Mouse (Mus musculus): Measurements from ENCODE around the gene Mroh2a. TPM values are rescaled to one million over a fixed set of nuclear protein-coding genes. Genes with fewer than 3 reads are reported as not detected.

Mroh2a gene
- polyA plus RNA-seq, 1 experiment, result 0.42 TPM

GRCm38 (mm10) chr1:88200456-88200855, 26.3 kb upstream of the Mroh2a start, which contains the start of gene Ugt1a2:
Ugt1a2 (plus strand) TSS chr1:88200601.
- WGBS, result 90% methylated on average over 7 of the region's 7 CpGs
- TF ChIP-seq CTCF (IDR thresholded peaks at IDR 0.05; ENCODE audit: extremely low read depth, insufficient read depth, insufficient read length, insufficient replicate concordance) (no peak), POLR2A (IDR thresholded peaks at IDR 0.05; ENCODE audit: low read depth, low read length) (no peak)
- no peak for DNase-seq (ENCODE audit: low read depth in 1 of 2, low spot score in 2 of 2)

GRCm38 (mm10) chr1:88205294-88205922, 21.4 kb upstream of the Mroh2a start, which contains the start of gene Dnajb3:
Dnajb3 (minus strand) TSS chr1:88205782.
- no peak for TF ChIP-seq POLR2A (IDR thresholded peaks at IDR 0.05; ENCODE audit: low read depth, low read length)
- TF ChIP-seq CTCF (IDR thresholded peaks at IDR 0.05; ENCODE audit: extremely low read depth, insufficient read depth, insufficient read length, insufficient replicate concordance), result no peak
- DNase-seq (ENCODE audit: low read depth in 1 of 2, low spot score in 2 of 2), result peak; percentile 3 to 65
- peaks cover 3% of the 10 kb centered on the region; the same call in 1 of the 2 replicates for H3K4me1 ChIP-seq (ENCODE audit: control insufficient read depth, insufficient read depth, insufficient read length)
- H3K4me3 ChIP-seq (ENCODE audit: extremely low read depth, insufficient read depth, insufficient read length), result peak within 1 kb of the TSS; percentile 63
- H3K27me3 ChIP-seq (ENCODE audit: control insufficient read depth, insufficient read depth, low read length), result no peaks in the 10 kb centered on the region
- WGBS, result 22% methylated on average over 62 of the region's 62 CpGs
- H3K27ac ChIP-seq (ENCODE audit: insufficient read depth, low read length), result no peak within 1 kb of the TSS
- H3K36me3 ChIP-seq (ENCODE audit: control insufficient read depth, insufficient read depth, low read length), result no peaks in the 10 kb centered on the region

More at GRCm38 (mm10) chr1:88200456-88200855, 26.3 kb upstream of the Mroh2a start, which contains the start of gene Ugt1a2:
- Histone ChIP-seq H3K36me3 (ENCODE audit: control insufficient read depth, insufficient read depth, low read length) (no peaks in the 10 kb centered on the region), H3K27me3 (ENCODE audit: control insufficient read depth, insufficient read depth, low read length) (no peaks in the 10 kb centered on the region), H3K27ac (ENCODE audit: insufficient read depth, low read length) (no peak within 1 kb of the TSS), H3K4me1 (ENCODE audit: control insufficient read depth, insufficient read depth, insufficient read length) (peaks cover 3% of the 10 kb centered on the region; the same call in 1 of the 2 replicates), H3K4me3 (ENCODE audit: extremely low read depth, insufficient read depth, insufficient read length) (no peak within 1 kb of the TSS)

GRCm38 (mm10) chr1:88206843-88207479, 19.8 kb upstream of the Mroh2a start:
- Histone ChIP-seq H3K27me3 (ENCODE audit: control insufficient read depth, insufficient read depth, low read length) (no peaks in the 10 kb centered on the region), H3K4me3 (ENCODE audit: extremely low read depth, insufficient read depth, insufficient read length) (no peak overlapping the region), H3K4me1 (ENCODE audit: control insufficient read depth, insufficient read depth, insufficient read length) (peaks cover 3% of the 10 kb centered on the region; the same call in 1 of the 2 replicates), H3K36me3 (ENCODE audit: control insufficient read depth, insufficient read depth, low read length) (no peaks in the 10 kb centered on the region), H3K27ac (ENCODE audit: insufficient read depth, low read length) (no peak overlapping the region)
- 81% methylated on average over 2 of the region's 2 CpGs for WGBS
- DNase-seq (ENCODE audit: low read depth in 1 of 2, low spot score in 2 of 2), result no peak
- no peak for TF ChIP-seq POLR2A (IDR thresholded peaks at IDR 0.05; ENCODE audit: low read depth, low read length)
- no peak for TF ChIP-seq CTCF (IDR thresholded peaks at IDR 0.05; ENCODE audit: extremely low read depth, insufficient read depth, insufficient read length, insufficient replicate concordance)

- H3K4me3 ChIP-seq (ENCODE audit: extremely low read depth, insufficient read depth, insufficient read length), result no peak within 1 kb of the TSS
Measured at GRCm38 (mm10) chr1:88211812-88212211, 15.0 kb upstream of the Mroh2a start, which contains the start of gene Ugt1a1. Ugt1a1 (plus strand) TSS chr1:88211959.

GRCm38 (mm10) chr1:88212341-88213045, 14.3 kb upstream of the Mroh2a start:
- Histone ChIP-seq H3K36me3 (ENCODE audit: control insufficient read depth, insufficient read depth, low read length) (no peaks in the 10 kb centered on the region), H3K4me3 (ENCODE audit: extremely low read depth, insufficient read depth, insufficient read length) (no peak overlapping the region), H3K27ac (ENCODE audit: insufficient read depth, low read length) (no peak overlapping the region), H3K4me1 (ENCODE audit: control insufficient read depth, insufficient read depth, insufficient read length) (no peaks in the 10 kb centered on the region), H3K27me3 (ENCODE audit: control insufficient read depth, insufficient read depth, low read length) (no peaks in the 10 kb centered on the region)
- peak in 1 of 2 experiments; percentile 4 for DNase-seq (ENCODE audit: low read depth in 1 of 2, low spot score in 2 of 2)
- 63% methylated on average over 8 of the region's 8 CpGs for WGBS
- no peak for TF ChIP-seq CTCF (IDR thresholded peaks at IDR 0.05; ENCODE audit: extremely low read depth, insufficient read depth, insufficient read length, insufficient replicate concordance)
- TF ChIP-seq POLR2A (IDR thresholded peaks at IDR 0.05; ENCODE audit: low read depth, low read length), result no peak

More at GRCm38 (mm10) chr1:88211812-88212211, 15.0 kb upstream of the Mroh2a start, which contains the start of gene Ugt1a1:
- WGBS, result 72% methylated on average over 8 of the region's 8 CpGs
- TF ChIP-seq POLR2A (IDR thresholded peaks at IDR 0.05; ENCODE audit: low read depth, low read length), result no peak
- DNase-seq (ENCODE audit: low read depth in 1 of 2, low spot score in 2 of 2), result peak in 1 of 2 experiments; percentile 12
- Histone ChIP-seq H3K27ac (ENCODE audit: insufficient read depth, low read length) (no peak within 1 kb of the TSS), H3K4me1 (ENCODE audit: control insufficient read depth, insufficient read depth, insufficient read length) (no peaks in the 10 kb centered on the region), H3K36me3 (ENCODE audit: control insufficient read depth, insufficient read depth, low read length) (no peaks in the 10 kb centered on the region), H3K27me3 (ENCODE audit: control insufficient read depth, insufficient read depth, low read length) (no peaks in the 10 kb centered on the region)

- Histone ChIP-seq H3K27me3 (ENCODE audit: control insufficient read depth, insufficient read depth, low read length) (no peaks in the 10 kb centered on the region), H3K36me3 (ENCODE audit: control insufficient read depth, insufficient read depth, low read length) (no peaks in the 10 kb centered on the region), H3K27ac (ENCODE audit: insufficient read depth, low read length) (no peak overlapping the region), H3K4me3 (ENCODE audit: extremely low read depth, insufficient read depth, insufficient read length) (no peak overlapping the region), H3K4me1 (ENCODE audit: control insufficient read depth, insufficient read depth, insufficient read length) (no peaks in the 10 kb centered on the region)
- WGBS, result 77% methylated on average over 1 of the region's 1 CpGs
- DNase-seq (ENCODE audit: low read depth in 1 of 2, low spot score in 2 of 2), result peak in 1 of 2 experiments; percentile 1
- no peak for TF ChIP-seq POLR2A (IDR thresholded peaks at IDR 0.05; ENCODE audit: low read depth, low read length)
- TF ChIP-seq CTCF (IDR thresholded peaks at IDR 0.05; ENCODE audit: extremely low read depth, insufficient read depth, insufficient read length, insufficient replicate concordance), result no peak
Measured at GRCm38 (mm10) chr1:88213061-88213460, 13.7 kb upstream of the Mroh2a start.
